Mouse (Mus musculus): ENCODE data around the gene Pitpnc1. TPM values are rescaled to one million over a fixed set of nuclear protein-coding genes. Genes with fewer than 3 reads are reported as not detected.

Gene Pitpnc1
- polyA plus RNA-seq, 1 experiment from 2014 or later, result 36.7 TPM

DNA sequence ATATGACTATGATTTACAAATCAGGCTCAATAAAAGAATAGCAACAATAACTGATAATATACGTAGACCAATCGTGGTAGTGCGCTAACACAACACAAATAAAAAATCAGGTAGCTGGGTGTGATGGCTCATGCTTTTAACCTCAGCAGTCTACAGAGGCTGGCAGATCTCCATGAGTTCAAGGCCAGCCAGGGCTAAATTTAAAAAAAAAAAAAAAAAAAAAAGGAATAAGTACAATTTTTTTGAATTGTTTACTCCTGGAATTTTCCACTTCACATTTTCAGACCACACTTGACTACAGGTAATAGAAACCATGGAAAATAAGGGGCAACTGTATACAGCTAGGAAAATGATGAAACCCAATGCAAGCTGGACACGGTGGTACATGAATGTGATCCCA, 97.3 kb downstream of the Pitpnc1 start:
- no peaks in the 10 kb centered on the region for H3K9me3 ChIP-seq
- H3K4me3 ChIP-seq (replicated peaks), result no peak overlapping the region
- peaks cover 38% of the 10 kb centered on the region for H3K4me1 ChIP-seq (replicated peaks)
- H3K4me2 ChIP-seq (replicated peaks), result no peak overlapping the region
- ATAC-seq, result no peak
- H3K27ac ChIP-seq, result peak overlapping the region; percentile 56
- H3K36me3 ChIP-seq, result no peaks in the 10 kb centered on the region
- 98% methylated on average over 4 of the region's 4 CpGs for WGBS
- H3K27me3 ChIP-seq, result no peaks in the 10 kb centered on the region
- no peak overlapping the region for H3K9ac ChIP-seq (replicated peaks)

GRCm38 (mm10) chr11:107372688-107373087, 97.8 kb downstream of the Pitpnc1 start:
- no peaks in the 10 kb centered on the region for H3K9me3 ChIP-seq
- H3K27me3 ChIP-seq, result no peaks in the 10 kb centered on the region
- H3K4me3 ChIP-seq (replicated peaks), result no peak overlapping the region
- WGBS, result 27% methylated on average over 7 of the region's 7 CpGs
- ATAC-seq, result peak; percentile 60; the same call in 1 of the 2 replicates
- H3K9ac ChIP-seq (replicated peaks), result no peak overlapping the region
- no peaks in the 10 kb centered on the region for H3K36me3 ChIP-seq
- no peak overlapping the region for H3K4me2 ChIP-seq (replicated peaks)
- H3K4me1 ChIP-seq (replicated peaks), result peaks cover 38% of the 10 kb centered on the region
- H3K27ac ChIP-seq, result peak overlapping the region; percentile 56

GRCm38 (mm10) chr11:107370476-107370875, 100.0 kb downstream of the Pitpnc1 start:
- no peak overlapping the region for H3K4me2 ChIP-seq (replicated peaks)
- no peaks in the 10 kb centered on the region for H3K36me3 ChIP-seq
- H3K27ac ChIP-seq, result no peak overlapping the region
- H3K9ac ChIP-seq (replicated peaks), result no peak overlapping the region
- H3K9me3 ChIP-seq, result no peaks in the 10 kb centered on the region
- H3K4me3 ChIP-seq (replicated peaks), result no peak overlapping the region
- H3K27me3 ChIP-seq, result no peaks in the 10 kb centered on the region
- ATAC-seq, result no peak
- H3K4me1 ChIP-seq (replicated peaks), result peaks cover 31% of the 10 kb centered on the region
- 95% methylated on average over 3 of the region's 3 CpGs for WGBS

DNA sequence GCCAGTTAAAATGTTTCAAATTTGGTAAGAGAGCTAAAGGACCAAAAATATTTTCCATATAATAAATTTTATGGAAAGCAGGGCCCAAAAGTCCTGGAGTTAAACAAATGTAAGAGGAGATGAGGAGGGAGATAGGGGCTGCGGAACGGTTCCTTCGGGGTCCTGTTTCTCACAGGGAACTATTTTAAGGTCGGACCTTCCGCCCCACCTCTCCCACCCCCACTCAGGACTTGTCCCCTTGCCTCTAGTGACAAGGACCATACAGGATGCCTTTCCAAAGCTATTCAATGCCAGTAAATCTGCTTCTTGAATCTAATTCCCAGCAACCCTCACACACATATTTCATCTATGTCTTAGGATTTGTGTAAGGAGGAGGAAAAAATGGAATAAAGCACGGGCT, 100.8 kb downstream of the Pitpnc1 start:
- Histone ChIP-seq H3K9ac (replicated peaks) (no peak overlapping the region), H3K27ac (no peak overlapping the region), H3K9me3 (no peaks in the 10 kb centered on the region), H3K27me3 (no peaks in the 10 kb centered on the region), H3K4me1 (replicated peaks) (peaks cover 27% of the 10 kb centered on the region), H3K4me3 (replicated peaks) (no peak overlapping the region), H3K36me3 (no peaks in the 10 kb centered on the region), H3K4me2 (replicated peaks) (no peak overlapping the region)
- WGBS, result 97% methylated on average over 6 of the region's 6 CpGs
- ATAC-seq, result no peak

- no peak overlapping the region for H3K4me3 ChIP-seq (replicated peaks)
- no peaks in the 10 kb centered on the region for H3K36me3 ChIP-seq
- H3K4me2 ChIP-seq (replicated peaks), result no peak overlapping the region
- no peak overlapping the region for H3K27ac ChIP-seq
- H3K9ac ChIP-seq (replicated peaks), result no peak overlapping the region
- H3K4me1 ChIP-seq (replicated peaks), result peaks cover 16% of the 10 kb centered on the region; the same call in 1 of the 2 replicates
- no peak for ATAC-seq
- no peaks in the 10 kb centered on the region for H3K27me3 ChIP-seq
- H3K9me3 ChIP-seq, result no peaks in the 10 kb centered on the region
- WGBS, result 81% methylated on average over 13 of the region's 13 CpGs
These were observed 104.4 kb downstream of the Pitpnc1 start for GRCm38 (mm10) chr11:107365938-107366712.

DNA sequence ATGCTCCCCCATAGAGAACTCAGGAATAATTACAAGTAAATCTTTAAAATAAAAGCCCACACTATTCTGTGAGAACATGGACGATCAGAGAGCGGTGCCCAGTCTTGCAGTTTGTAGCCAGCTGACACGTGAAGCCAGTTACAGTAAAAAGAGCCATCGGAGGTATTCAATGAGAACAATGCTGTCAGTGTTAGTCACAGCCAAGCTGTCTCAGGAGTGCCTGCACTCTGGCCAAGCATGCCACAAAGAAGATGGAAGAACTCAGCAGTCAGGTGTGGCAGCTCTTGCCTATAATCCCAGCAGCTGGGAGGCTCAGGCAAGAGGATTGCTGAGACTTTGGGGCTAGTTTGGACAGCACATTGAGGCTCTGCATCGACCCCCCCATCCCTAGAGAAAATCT, 111.8 kb downstream of the Pitpnc1 start:
- H3K9ac ChIP-seq (replicated peaks), result no peak overlapping the region
- peaks cover 23% of the 10 kb centered on the region for H3K4me1 ChIP-seq (replicated peaks)
- ATAC-seq, result no peak
- H3K4me3 ChIP-seq (replicated peaks), result no peak overlapping the region
- no peaks in the 10 kb centered on the region for H3K9me3 ChIP-seq
- no peaks in the 10 kb centered on the region for H3K27me3 ChIP-seq
- H3K36me3 ChIP-seq, result no peaks in the 10 kb centered on the region
- WGBS, result 65% methylated on average over 5 of the region's 5 CpGs
- H3K27ac ChIP-seq, result no peak overlapping the region
- H3K4me2 ChIP-seq (replicated peaks), result no peak overlapping the region

- Histone ChIP-seq H3K4me2 (replicated peaks) (no peak overlapping the region), H3K4me1 (replicated peaks) (peaks cover 28% of the 10 kb centered on the region), H3K9me3 (no peaks in the 10 kb centered on the region), H3K4me3 (replicated peaks) (no peak overlapping the region), H3K36me3 (no peaks in the 10 kb centered on the region), H3K27me3 (no peaks in the 10 kb centered on the region), H3K9ac (replicated peaks) (no peak overlapping the region), H3K27ac (peak overlapping the region; percentile 19; the same call in 1 of the 2 replicates)
- WGBS, result 51% methylated on average over 7 of the region's 7 CpGs
- no peak for ATAC-seq
These were observed 114.3 kb downstream of the Pitpnc1 start for GRCm38 (mm10) chr11:107356224-107356623.

GRCm38 (mm10) chr11:107355526-107355925, 115.0 kb downstream of the Pitpnc1 start:
- Histone ChIP-seq H3K27ac (no peak overlapping the region; the same call in 1 of the 2 replicates), H3K36me3 (no peaks in the 10 kb centered on the region), H3K9ac (replicated peaks) (no peak overlapping the region), H3K4me3 (replicated peaks) (no peak overlapping the region), H3K4me1 (replicated peaks) (peaks cover 28% of the 10 kb centered on the region), H3K9me3 (no peaks in the 10 kb centered on the region), H3K4me2 (replicated peaks) (no peak overlapping the region), H3K27me3 (no peaks in the 10 kb centered on the region)
- 45% methylated on average over 3 of the region's 3 CpGs for WGBS
- no peak for ATAC-seq

DNA sequence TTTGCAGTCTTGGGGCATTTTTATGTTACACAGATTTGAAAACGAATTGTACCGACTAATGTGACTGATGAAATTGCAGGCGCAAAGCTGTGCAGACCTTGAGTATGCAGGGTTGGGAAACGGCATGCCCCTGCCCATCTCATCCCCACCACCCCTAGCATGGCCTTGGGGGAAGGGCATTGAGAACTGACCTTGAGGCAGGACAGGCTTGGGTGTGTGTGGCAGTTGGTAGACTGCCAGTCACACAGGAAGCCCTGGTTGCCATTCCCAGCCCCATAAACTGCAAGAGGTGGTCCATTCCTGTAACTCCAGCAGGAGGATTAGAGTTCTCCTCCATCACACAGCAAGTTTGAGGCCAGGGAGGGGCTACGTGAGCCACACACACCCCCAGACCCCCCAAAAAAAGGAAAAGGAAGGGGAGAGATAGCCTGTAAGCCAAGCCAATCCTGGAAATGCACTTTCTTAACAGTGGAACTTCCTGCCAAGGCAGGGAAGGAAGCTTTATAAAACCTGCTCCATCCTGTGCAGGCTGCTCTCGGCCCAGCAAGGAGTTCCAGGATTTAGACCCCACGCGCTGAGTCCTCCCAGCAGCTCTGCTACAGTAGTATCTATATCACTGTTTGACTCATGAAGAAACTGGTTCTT, 115.9 kb downstream of the Pitpnc1 start:
- ATAC-seq, result no peak
- Histone ChIP-seq H3K36me3 (no peaks in the 10 kb centered on the region), H3K9ac (replicated peaks) (no peak overlapping the region), H3K4me1 (replicated peaks) (peaks cover 28% of the 10 kb centered on the region), H3K27me3 (no peaks in the 10 kb centered on the region), H3K4me2 (replicated peaks) (no peak overlapping the region), H3K27ac (no peak overlapping the region), H3K4me3 (replicated peaks) (no peak overlapping the region), H3K9me3 (no peaks in the 10 kb centered on the region)
- 88% methylated on average over 8 of the region's 8 CpGs for WGBS

- no peaks in the 10 kb centered on the region for H3K36me3 ChIP-seq
- no peak overlapping the region for H3K27ac ChIP-seq
- H3K4me1 ChIP-seq (replicated peaks), result peaks cover 22% of the 10 kb centered on the region
- H3K9ac ChIP-seq (replicated peaks), result no peak overlapping the region
- H3K4me2 ChIP-seq (replicated peaks), result no peak overlapping the region
- no peaks in the 10 kb centered on the region for H3K9me3 ChIP-seq
- ATAC-seq, result no peak
- WGBS, result 8% methylated on average over 7 of the region's 7 CpGs
- H3K27me3 ChIP-seq, result no peaks in the 10 kb centered on the region
- H3K4me3 ChIP-seq (replicated peaks), result no peak overlapping the region
These were observed 117.9 kb downstream of the Pitpnc1 start for GRCm38 (mm10) chr11:107352596-107352995.

DNA sequence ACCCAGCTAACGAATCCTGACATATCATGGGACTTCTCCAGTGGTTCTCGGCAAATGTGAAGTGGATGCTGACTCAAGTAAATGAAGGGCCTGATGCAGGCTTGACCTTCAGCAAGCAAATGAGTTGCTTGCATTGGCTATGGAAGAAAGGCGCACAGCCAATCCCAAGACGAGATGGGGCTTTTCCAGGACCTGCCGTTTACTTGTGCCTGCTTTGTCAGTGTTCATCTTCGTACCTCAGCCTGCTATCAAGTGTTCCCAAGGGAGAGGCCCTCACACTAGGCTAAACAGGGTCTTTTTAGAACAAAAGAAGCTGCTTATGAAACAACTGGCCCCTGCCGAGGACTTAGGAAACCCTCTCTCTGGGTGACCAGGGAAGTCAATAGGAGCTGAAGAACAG, 120.7 kb downstream of the Pitpnc1 start:
- Histone ChIP-seq H3K4me2 (replicated peaks) (no peak overlapping the region), H3K9me3 (no peaks in the 10 kb centered on the region), H3K36me3 (no peaks in the 10 kb centered on the region), H3K4me1 (replicated peaks) (0 out of 2 replicates have a peak, but pooled peaks cover 4% of the 10 kb centered on the region), H3K9ac (replicated peaks) (no peak overlapping the region), H3K4me3 (replicated peaks) (no peak overlapping the region), H3K27ac (no peak overlapping the region), H3K27me3 (no peaks in the 10 kb centered on the region)
- 78% methylated on average over 7 of the region's 7 CpGs for WGBS
- no peak for ATAC-seq

DNA sequence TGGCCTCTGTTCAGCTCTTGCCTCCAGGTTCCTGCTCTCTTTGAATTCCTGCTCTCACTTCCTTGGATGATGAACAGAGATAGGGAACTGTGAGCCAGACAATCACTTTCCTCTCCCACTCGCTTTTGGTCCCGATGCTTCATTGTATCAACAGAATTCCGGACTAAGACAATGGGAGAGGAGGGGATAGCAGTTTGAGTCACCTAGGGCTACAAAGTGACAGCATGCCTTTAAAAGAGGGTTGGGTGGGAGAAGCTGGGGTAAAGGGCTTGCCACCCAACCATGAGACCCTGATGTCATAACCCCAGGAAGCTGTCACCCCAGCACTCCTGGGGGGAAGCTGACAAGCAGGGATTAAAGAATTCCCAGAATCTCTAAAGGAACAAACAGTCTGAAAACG, 127.5 kb downstream of the Pitpnc1 start:
- Histone ChIP-seq H3K4me1 (replicated peaks) (peaks cover 25% of the 10 kb centered on the region), H3K9me3 (no peaks in the 10 kb centered on the region), H3K36me3 (no peaks in the 10 kb centered on the region), H3K4me2 (replicated peaks) (no peak overlapping the region), H3K27ac (no peak overlapping the region), H3K4me3 (replicated peaks) (no peak overlapping the region), H3K27me3 (no peaks in the 10 kb centered on the region), H3K9ac (replicated peaks) (no peak overlapping the region)
- 80% methylated on average over 4 of the region's 4 CpGs for WGBS
- ATAC-seq, result no peak

All from midbrain, embryonic 13.5 days (tissue).